Mouse (Mus musculus) neural tube, embryonic 11.5 days (tissue): ENCODE data around the gene 4933417A18Rik. TPM values are rescaled to one million over a fixed set of nuclear protein-coding genes. Genes with fewer than 3 reads are reported as not detected.
A peak's percentile ranks its signal among the peaks of the same experiment; 100 is the strongest.
"Not testable (repeated sequence)": the region's sequence is repeated elsewhere in the genome, so short reads cannot be mapped to it uniquely, and the experiment has no call there.

Experiments
- ATAC-seq: fragments of 200-750 bp; cut with Nextera tagmentation; 2 replicates; pipeline ENCODE4 v1.8.0; 2017; ENCODE audit warnings: moderate number of reproducible peaks, mild to moderate bottlenecking, moderate TSS enrichment, moderate library complexity; ENCODE audit not compliant: insufficient read depth, low FRiP score, low TSS enrichment
- DNase-seq: peaks from one replicate; pipeline ENCODE4 v3.0.0-alpha.2; 2015; ENCODE audit warnings: low spot score
- H3K27ac ChIP-seq: fragments of 300-500 bp; sonication (generic); 2 replicates; pipeline ENCODE4 v1.5.1; 2014; ENCODE audit warnings: low read depth, mild to moderate bottlenecking, low read length
- H3K27me3 ChIP-seq: fragments of 300-500 bp; sonication (generic); 2 replicates; pipeline ENCODE4 v1.6.1; 2014; ENCODE audit warnings: mild to moderate bottlenecking, low read length, mixed read lengths; ENCODE audit not compliant: control insufficient read depth, insufficient read depth
- H3K36me3 ChIP-seq: fragments of 300-500 bp; sonication (generic); 2 replicates; pipeline ENCODE4 v1.6.1; 2014; ENCODE audit warnings: mild to moderate bottlenecking, low read length, moderate library complexity, mixed read lengths; ENCODE audit not compliant: control insufficient read depth, insufficient read depth
- H3K4me1 ChIP-seq: fragments of 300-500 bp; sonication (generic); 2 replicates; pipeline ENCODE4 v1.6.1; 2014; ENCODE audit warnings: low read length, mixed read lengths; ENCODE audit not compliant: control insufficient read depth, insufficient read depth
- H3K4me2 ChIP-seq: fragments of 300-500 bp; sonication (generic); 2 replicates; pipeline ENCODE4 v1.6.1; 2014; ENCODE audit warnings: low read depth, mild to moderate bottlenecking, moderate library complexity
- H3K4me3 ChIP-seq: fragments of 300-500 bp; sonication (generic); 2 replicates; pipeline ENCODE4 v1.5.1; 2014; ENCODE audit warnings: low read depth, low read length
- H3K9ac ChIP-seq: fragments of 300-500 bp; sonication (generic); 2 replicates; pipeline ENCODE4 v1.6.1; 2014; ENCODE audit warnings: mild to moderate bottlenecking, low read length
- H3K9me3 ChIP-seq: fragments of 300-500 bp; sonication (generic); 2 replicates; pipeline ENCODE4 v1.6.1; 2016; ENCODE audit warnings: low read length; ENCODE audit not compliant: control insufficient read depth
- WGBS: fragments of 180-500 bp; shearing (Covaris S2); extraction: QIAGEN DNeasy Blood & Tissue Kit; methylation state at CpG from one replicate; pipeline ENCODE4 v1.1.7; 2014; 5-methylcytosine and 5-hydroxymethylcytosine counted together
- polyA plus RNA-seq: library from polyadenylated mRNA; unstranded; fragments of >200 nt; fragmentation: Nextera tagmentation; extraction: Ambion mirVana; gene quantifications from 2 replicates; pipeline ENCODE4 v1.2.1, GENCODE M21; 2014

Gene 4933417A18Rik
- not detected in 2 replicates for polyA plus RNA-seq

- ATAC-seq (no peak), DNase-seq (no peak)
- Histone ChIP-seq H3K4me2 (no peak within 1 kb of the TSS), H3K9ac (no peak within 1 kb of the TSS), H3K4me1 (no peaks in the 10 kb centered on the region), H3K9me3 (no peaks in the 10 kb centered on the region), H3K27ac (no peak within 1 kb of the TSS), H3K27me3 (no peaks in the 10 kb centered on the region), H3K36me3 (no peaks in the 10 kb centered on the region), H3K4me3 (no peak within 1 kb of the TSS)
- 82% methylated on average over 4 of the region's 4 CpGs for WGBS
These were observed at the start of gene 4933417A18Rik, which contains the start of gene Fam217a for GRCm38 (mm10) chr13:34924210-34924609. Gene 4933417A18Rik, plus strand, starts transcription at chr13:34924409. Gene Fam217a, minus strand, starts transcription at chr13:34924310.

DNA sequence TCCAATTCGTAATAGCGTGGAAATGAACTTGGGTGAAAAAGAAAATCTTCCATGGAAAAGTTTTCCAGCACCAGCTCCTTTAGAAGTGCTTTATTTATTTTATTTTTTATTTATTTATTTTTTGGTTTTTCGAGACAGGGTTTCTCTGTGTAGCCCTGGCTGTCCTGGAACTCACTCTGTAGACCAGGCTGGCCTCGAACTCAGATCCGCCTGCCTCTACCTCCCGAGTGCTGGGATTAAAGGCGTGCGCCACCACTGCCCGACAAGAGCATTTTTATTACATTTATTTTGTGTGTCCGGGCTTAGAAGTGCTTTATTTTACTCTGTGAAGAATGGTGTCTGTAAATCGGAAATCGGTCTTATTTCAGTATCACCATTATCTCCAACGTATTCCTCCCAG lies 49.5 kb upstream of the 4933417A18Rik start:
- H3K4me3 ChIP-seq: peak overlapping the region; percentile 89
- not testable (repeated sequence) for H3K9ac ChIP-seq, H3K9me3 ChIP-seq, DNase-seq, H3K36me3 ChIP-seq, H3K27me3 ChIP-seq
- H3K27ac ChIP-seq: peak overlapping the region; percentile 96
- 19% methylated on average over 13 of the region's 13 CpGs for WGBS
- peak; percentile 32; the same call in 1 of the 2 replicates for ATAC-seq
- H3K4me2 ChIP-seq: peak overlapping the region; percentile 49
- H3K4me1 ChIP-seq: peaks cover 12% of the 10 kb centered on the region

DNA sequence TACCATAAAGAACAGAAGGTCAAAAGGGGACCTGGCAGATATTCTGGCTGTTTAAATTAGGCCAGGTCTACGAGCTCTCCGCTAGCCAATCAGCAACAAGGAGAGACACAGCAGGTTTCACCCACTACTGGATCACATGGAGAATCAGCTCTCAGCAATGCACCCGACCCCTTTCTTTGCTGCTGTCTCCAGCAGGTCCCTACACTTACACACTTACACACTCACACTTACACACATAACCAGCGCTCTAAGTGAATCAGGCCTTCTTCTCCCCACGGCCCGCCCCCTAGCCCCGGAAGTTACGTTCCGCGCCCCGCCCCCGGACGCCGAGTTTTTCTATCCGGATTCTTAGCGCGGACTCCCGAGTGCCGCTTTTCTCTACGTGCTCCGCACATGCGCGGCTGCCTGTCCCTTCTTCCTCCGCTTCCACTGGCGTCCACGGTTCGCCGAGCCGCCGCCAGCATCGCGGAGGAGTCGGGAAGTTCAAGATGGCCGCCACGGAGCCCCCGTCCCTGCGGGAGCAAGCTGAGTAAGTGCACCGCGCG lies 49.0 kb upstream of the 4933417A18Rik start, which contains the start of gene Prpf4b:
TSS of gene Prpf4b (plus strand) at position 137 of the 545 bp plus-strand sequence.
- peak; percentile 82 for ATAC-seq
- under 1% methylated on average over 40 of the region's 40 CpGs for WGBS

GRCm38 (mm10) chr13:34875741-34876445 lies 48.3 kb upstream of the 4933417A18Rik start:
- peak overlapping the region; percentile 62 for H3K4me2 ChIP-seq
- H3K9me3 ChIP-seq: no peaks in the 10 kb centered on the region
- H3K4me3 ChIP-seq: peak overlapping the region; percentile 89
- no peaks in the 10 kb centered on the region for H3K36me3 ChIP-seq
- ATAC-seq (peak; percentile 39), DNase-seq (peak; percentile 75)
- H3K27me3 ChIP-seq: no peaks in the 10 kb centered on the region
- H3K9ac ChIP-seq: peak overlapping the region; percentile 94
- under 1% methylated on average over 45 of the region's 50 CpGs for WGBS
- peak overlapping the region; percentile 96 for H3K27ac ChIP-seq
- peaks cover 12% of the 10 kb centered on the region for H3K4me1 ChIP-seq

More for the DNA sequence above, 49.0 kb upstream of the 4933417A18Rik start, which contains the start of gene Prpf4b:
- H3K4me3 ChIP-seq: peak within 1 kb of the TSS; percentile 89
- peak within 1 kb of the TSS; percentile 96 for H3K27ac ChIP-seq
- H3K9me3 ChIP-seq: no peaks in the 10 kb centered on the region
- H3K9ac ChIP-seq: peak within 1 kb of the TSS; percentile 94
- H3K4me2 ChIP-seq: peak within 1 kb of the TSS; percentile 62
- DNase-seq: peak; percentile 94
- no peaks in the 10 kb centered on the region for H3K27me3 ChIP-seq
- H3K4me1 ChIP-seq: peaks cover 12% of the 10 kb centered on the region
- no peaks in the 10 kb centered on the region for H3K36me3 ChIP-seq

DNA sequence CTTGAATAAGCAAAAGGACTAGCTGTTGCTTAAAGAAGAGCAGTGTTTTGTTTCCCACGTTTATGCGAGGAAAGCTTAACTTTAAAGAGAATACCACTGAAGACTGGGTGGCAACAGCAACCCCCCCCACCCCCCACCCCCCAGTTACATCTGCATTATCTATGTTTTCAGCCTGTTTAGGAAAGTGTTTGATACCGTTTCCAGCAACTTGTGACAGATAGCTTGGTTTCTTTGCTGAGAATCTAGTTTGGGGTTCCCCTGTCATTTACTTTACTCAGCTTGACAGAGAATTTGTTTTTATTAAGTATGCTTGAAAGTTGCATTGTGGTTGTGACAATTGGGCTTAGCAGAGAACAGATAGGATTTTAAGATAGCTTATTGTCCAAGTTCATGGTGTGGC lies 47.7 kb upstream of the 4933417A18Rik start:
- ATAC-seq (no peak), DNase-seq (no peak)
- peaks cover 12% of the 10 kb centered on the region for H3K4me1 ChIP-seq
- H3K9me3 ChIP-seq: no peaks in the 10 kb centered on the region
- H3K4me3 ChIP-seq: peak overlapping the region; percentile 89
- no peak overlapping the region for H3K27ac ChIP-seq
- WGBS: 10% methylated on average over 3 of the region's 3 CpGs
- no peaks in the 10 kb centered on the region for H3K36me3 ChIP-seq
- no peaks in the 10 kb centered on the region for H3K27me3 ChIP-seq
- H3K9ac ChIP-seq: peak overlapping the region; percentile 94
- peak overlapping the region; percentile 62 for H3K4me2 ChIP-seq

DNA sequence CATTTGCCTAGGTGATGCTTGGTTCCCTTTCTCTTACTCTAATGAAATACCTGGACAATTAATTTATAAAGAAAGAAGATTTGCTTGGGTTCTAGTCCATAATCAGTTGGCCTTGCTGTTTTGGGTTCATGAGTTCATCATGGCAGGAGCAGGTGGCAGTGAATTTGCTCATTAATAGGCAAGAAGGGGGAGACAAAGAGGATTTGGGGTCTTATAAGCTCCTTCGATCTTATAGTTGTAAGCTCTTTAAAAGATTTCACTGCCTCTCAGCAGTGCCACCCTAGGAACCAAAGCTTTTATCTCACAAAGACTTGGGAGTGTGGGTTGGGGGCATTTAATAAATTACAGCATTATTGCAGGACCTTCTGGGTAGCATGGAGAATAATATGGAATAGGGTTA lies 31.3 kb upstream of the 4933417A18Rik start:
- Histone ChIP-seq H3K4me2 (no peak overlapping the region), H3K4me3 (no peak overlapping the region), H3K4me1 (no peaks in the 10 kb centered on the region), H3K9ac (no peak overlapping the region), H3K36me3 (peaks cover 12% of the 10 kb centered on the region), H3K9me3 (no peaks in the 10 kb centered on the region), H3K27ac (no peak overlapping the region), H3K27me3 (no peaks in the 10 kb centered on the region)
- DNase-seq (no peak), ATAC-seq (no peak)
- WGBS: 91% methylated on average over 1 of the region's 1 CpGs

DNA sequence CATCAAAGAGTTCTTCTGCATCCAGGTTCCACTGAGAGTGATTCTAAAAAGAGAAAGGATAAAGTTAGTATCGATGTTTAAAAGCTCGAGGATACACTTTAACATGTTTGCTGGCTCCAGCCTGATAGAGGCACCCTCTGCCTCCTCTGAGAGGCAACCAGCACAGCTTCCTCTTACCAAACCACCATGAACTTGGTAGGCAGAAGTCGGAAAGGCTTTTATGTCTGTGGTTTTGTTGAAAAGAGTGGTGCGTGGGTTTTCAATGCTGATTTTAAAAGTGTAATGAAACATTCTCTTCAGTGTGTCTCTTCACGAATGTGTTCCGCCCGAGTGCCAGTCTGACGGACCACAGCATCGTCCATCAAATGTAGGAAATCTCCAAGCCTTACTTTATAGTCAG lies 9.6 kb upstream of the 4933417A18Rik start:
- no peak for ATAC-seq
- H3K4me2 ChIP-seq: no peak overlapping the region

GRCm38 (mm10) chr13:34916520-34917167 lies 7.6 kb upstream of the 4933417A18Rik start:
- H3K27me3 ChIP-seq: no peaks in the 10 kb centered on the region
- ATAC-seq: no peak
- no peaks in the 10 kb centered on the region for H3K4me1 ChIP-seq
- no peak overlapping the region for H3K4me3 ChIP-seq
- DNase-seq: peak; percentile 40
- no peaks in the 10 kb centered on the region for H3K36me3 ChIP-seq
- H3K27ac ChIP-seq: no peak overlapping the region
- WGBS: 37% methylated on average over 37 of the region's 37 CpGs
- H3K9me3 ChIP-seq: no peaks in the 10 kb centered on the region
- H3K9ac ChIP-seq: 0 out of 2 replicates have a peak overlapping the region, but pooled peaks have one; percentile 32
- peak overlapping the region; percentile 41 for H3K4me2 ChIP-seq

More for the DNA sequence above, 9.6 kb upstream of the 4933417A18Rik start:
- no peaks in the 10 kb centered on the region for H3K36me3 ChIP-seq
- WGBS: 79% methylated on average over 9 of the region's 9 CpGs
- no peaks in the 10 kb centered on the region for H3K27me3 ChIP-seq
- no peak for DNase-seq
- H3K4me1 ChIP-seq: no peaks in the 10 kb centered on the region
- no peaks in the 10 kb centered on the region for H3K9me3 ChIP-seq
- no peak overlapping the region for H3K4me3 ChIP-seq
- no peak overlapping the region for H3K9ac ChIP-seq
- H3K27ac ChIP-seq: no peak overlapping the region
